8 mouse cellular contexts compared by ENCODE assay signal in genomic region chr2:160433252-160433651, GRCm38 (mm10).
DNase-seq lines count a peak whose midpoint lies in the region; ATAC-seq lines count a peak whose summit lies in the region.

No protein-coding gene starts in this region.

- H3K27me3 ChIP-seq in forebrain, embryonic 13.5 days, result no peaks in the 10 kb centered on the region
- H3K27me3 ChIP-seq in forebrain, embryonic 11.5 days (ENCODE audit: control insufficient read depth, insufficient read depth, low read length), result no peaks in the 10 kb centered on the region
- H3K27me3 ChIP-seq in neural tube, embryonic 14.5 days (ENCODE audit: control insufficient read depth, insufficient read depth, low read length), result no peaks in the 10 kb centered on the region

- intact Hi-C loops in gastrocnemius, postnatal 14 days (cut with DNase I; ENCODE audit: low total_unique reads), result no loop called here

- H3K4me3 ChIP-seq in forebrain, embryonic 13.5 days, result no peak overlapping the region
- no peak overlapping the region for H3K4me3 ChIP-seq in forebrain, embryonic 11.5 days (ENCODE audit: low read depth, low read length)
- no peak overlapping the region for H3K4me3 ChIP-seq in neural tube, embryonic 14.5 days (ENCODE audit: low read depth, low read length)

- WGBS in forebrain, embryonic 13.5 days, result 77% methylated on average over 10 of the region's 10 CpGs
- WGBS in forebrain, embryonic 11.5 days, result 81% methylated on average over 10 of the region's 10 CpGs
- 31% methylated on average over 10 of the region's 10 CpGs for WGBS in neural tube, embryonic 14.5 days

- peak; percentile 13; the same call in 1 of the 2 replicates for ATAC-seq in forebrain, embryonic 13.5 days
- no peak for ATAC-seq in forebrain, embryonic 11.5 days (replicated peaks; ENCODE audit: low FRiP score)
- peak; percentile 81; the same call in 1 of the 2 replicates for ATAC-seq in neural tube, embryonic 14.5 days (ENCODE audit: low read depth)
- ATAC-seq in activated CD4-positive, CD25-positive, alpha-beta regulatory T cell, adult 4 months, result no peak

- no peak overlapping the region for H3K9ac ChIP-seq in forebrain, embryonic 13.5 days
- no peak overlapping the region for H3K9ac ChIP-seq in forebrain, embryonic 11.5 days (ENCODE audit: low read length)
- no peak overlapping the region for H3K9ac ChIP-seq in neural tube, embryonic 14.5 days (replicated peaks; ENCODE audit: low read depth, low read length)

- H3K27ac ChIP-seq in forebrain, embryonic 13.5 days, result peak overlapping the region; percentile 6; the same call in 1 of the 2 replicates
- no peak overlapping the region for H3K27ac ChIP-seq in forebrain, embryonic 11.5 days (ENCODE audit: low read depth, low read length)
- H3K27ac ChIP-seq in neural tube, embryonic 14.5 days (ENCODE audit: low read depth, low read length), result no peak overlapping the region

- no peaks in the 10 kb centered on the region for H3K4me1 ChIP-seq in forebrain, embryonic 13.5 days
- H3K4me1 ChIP-seq in forebrain, embryonic 11.5 days (replicated peaks; ENCODE audit: control insufficient read depth, insufficient read depth, low read length), result no peaks in the 10 kb centered on the region
- no peaks in the 10 kb centered on the region for H3K4me1 ChIP-seq in neural tube, embryonic 14.5 days (ENCODE audit: control insufficient read depth, insufficient read depth, low read length)

- no peaks in the 10 kb centered on the region for H3K36me3 ChIP-seq in forebrain, embryonic 13.5 days (ENCODE audit: poor library complexity, severe bottlenecking)
- H3K36me3 ChIP-seq in forebrain, embryonic 11.5 days (ENCODE audit: control insufficient read depth, insufficient read depth, low read length), result no peaks in the 10 kb centered on the region
- no peaks in the 10 kb centered on the region for H3K36me3 ChIP-seq in neural tube, embryonic 14.5 days (ENCODE audit: control insufficient read depth, insufficient read depth, low read length)

- no peaks in the 10 kb centered on the region for H3K9me3 ChIP-seq in forebrain, embryonic 13.5 days (replicated peaks)
- H3K9me3 ChIP-seq in forebrain, embryonic 11.5 days (ENCODE audit: control insufficient read depth, low read length), result no peaks in the 10 kb centered on the region
- H3K9me3 ChIP-seq in neural tube, embryonic 14.5 days (ENCODE audit: control insufficient read depth, low read length), result no peaks in the 10 kb centered on the region

- no peak for DNase-seq in forebrain, embryonic 11.5 days (ENCODE audit: low spot score)
- peak; percentile 58 to 71 for DNase-seq in cerebellum, adult 18-20 months
- DNase-seq in gastrocnemius, postnatal 14 days, result peak; percentile 86
- DNase-seq in kidney, adult 18-20 months, result peak; percentile 36
- peak; percentile 65 to 90 for DNase-seq in left cerebral cortex, adult 9 months (ENCODE audit: low spot score in 2 of 2)

- no peak overlapping the region for H3K4me2 ChIP-seq in forebrain, embryonic 13.5 days
- H3K4me2 ChIP-seq in forebrain, embryonic 11.5 days (ENCODE audit: low read depth, low read length, severe bottlenecking), result no peak overlapping the region
- H3K4me2 ChIP-seq in neural tube, embryonic 14.5 days (ENCODE audit: low read depth, low read length), result no peak overlapping the region

Comparison
In these comparisons a context has a peak if more than half of its experiments do, and no peak if none do; other contexts are left out.
1. ATAC-seq: peak in forebrain, embryonic 13.5 days (single experiment) and neural tube, embryonic 14.5 days (single experiment); none in forebrain, embryonic 11.5 days (single experiment) and activated CD4-positive, CD25-positive, alpha-beta regulatory T cell, adult 4 months (single experiment).